Mouse (Mus musculus) brain, embryonic 14.5 days (tissue): Measurements from ENCODE around the gene Cdh12.

Source experiments
- CTCF ChIP-seq: fragments of 200-500 bp; IDR thresholded peaks from 2 replicates; pipeline ENCODE4 v1.5.1; 2012; ENCODE audit warnings: inconsistent platforms, mild to moderate bottlenecking, moderate library complexity, borderline replicate concordance; ENCODE audit not compliant: insufficient read depth, insufficient read length; ENCODE audit errors: extremely low read depth
- POLR2A ChIP-seq: fragments of 200-500 bp; IDR thresholded peaks from 2 replicates; pipeline ENCODE4 v1.6.1; 2012; ENCODE audit warnings: mild to moderate bottlenecking, inconsistent platforms, borderline replicate concordance; ENCODE audit not compliant: poor library complexity, insufficient read depth, insufficient read length, severe bottlenecking; ENCODE audit errors: extremely low read depth

- TF ChIP-seq CTCF (no peak), POLR2A (no peak)
Observed at GRCm38 (mm10) chr15:20872518-20872917, 423.5 kb downstream of the Cdh12 start.
